Mouse (Mus musculus) left cerebral cortex, adult 2 months (tissue): Measurements from ENCODE around the gene Ap1s2. TPM values are rescaled to one million over a fixed set of nuclear protein-coding genes. Genes with fewer than 3 reads are reported as not detected.

ENCODE experiments used
- DNase-seq, 2 experiments: peaks; one replicate each; pipeline ENCODE4 v3.0.0; 2021 to 2022; ENCODE audit warnings: low spot score in 2 of 2, mixed read lengths in 1 of 2; ENCODE audit errors: extremely low spot score in 1 of 2
- H3K27ac ChIP-seq: fragments of 200-600 bp; 2 replicates; pipeline ENCODE4 v1.8.1; 2022
- H3K4me3 ChIP-seq: fragments of 200-600 bp; 2 replicates; pipeline ENCODE4 v1.8.1; 2022
- CTCF ChIP-seq: fragments of 200-600 bp; IDR thresholded peaks from 2 replicates; pipeline ENCODE4 v1.8.1; 2022; ENCODE audit warnings: antibody characterized with exemption, mild to moderate bottlenecking, moderate library complexity
- intact Hi-C: fragments of 180-260 bp; cut with DNase I; formaldehyde crosslinking; loops from one replicate; pipeline ENCODE4 v1.15.1; 2025
- total RNA-seq, 2 experiments: library from RNA; stranded (reverse); gene quantifications; 2 replicates each; pipeline ENCODE4 v1.2.3; 2021

The Ap1s2 gene
- total RNA-seq, 2 experiments from 2014 or later = 30.3 to 39.9 TPM

DNA sequence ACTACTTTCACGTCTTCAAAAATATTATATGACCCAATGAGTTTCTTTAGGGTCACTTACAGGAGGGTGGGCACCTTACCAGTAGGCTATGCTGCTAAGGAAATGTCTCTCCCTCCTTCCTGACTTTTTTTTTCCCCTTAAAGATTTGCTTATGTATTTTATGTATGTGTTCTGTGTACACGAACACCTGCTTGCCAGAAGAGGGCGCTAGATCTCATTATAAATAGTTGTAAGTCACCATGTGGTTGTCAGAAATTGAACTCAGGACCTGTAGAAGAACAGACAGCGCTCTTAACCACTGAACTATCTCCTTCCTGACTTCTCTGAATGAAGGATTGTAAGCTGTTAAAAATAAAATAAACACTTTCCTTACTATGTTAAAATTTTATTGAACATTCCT is 72.7 kb downstream of the Ap1s2 start:
- Histone ChIP-seq H3K27ac (no peak overlapping the region), H3K4me3 (no peak overlapping the region)
- no peak for DNase-seq
- intact Hi-C loops = no loop called here
- no peak; the same call in 1 of the 2 replicates for TF ChIP-seq CTCF

DNA sequence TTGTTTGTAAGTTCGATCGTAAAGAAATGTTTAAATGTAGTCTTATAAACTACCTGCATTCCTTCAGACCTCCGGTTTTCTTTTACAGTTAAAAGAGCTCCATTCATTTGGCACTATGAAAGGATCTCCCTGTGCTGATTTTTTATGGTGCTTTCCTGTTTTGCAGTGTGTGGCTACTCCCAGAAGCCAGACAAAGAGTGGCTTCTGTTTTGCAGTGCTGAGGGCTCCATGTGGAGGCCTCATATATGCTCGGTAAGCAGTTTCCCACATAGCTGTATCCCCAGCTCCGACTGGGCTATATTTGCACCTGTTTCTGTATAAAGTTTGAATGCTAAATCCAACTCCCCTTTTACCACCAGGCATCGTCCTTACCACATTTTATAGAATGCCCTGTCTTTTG is 73.3 kb downstream of the Ap1s2 start:
- Histone ChIP-seq H3K4me3 (no peak overlapping the region), H3K27ac (no peak overlapping the region)
- DNase-seq = no peak
- TF ChIP-seq CTCF = no peak
- intact Hi-C loops = no loop called here

Other genes with a start within 250 kb of the Ap1s2 start
- under 1 TPM; 0.58 to 0.77 TPM for gene Rnf138rt1, start 147.7 kb upstream of the Ap1s2 start, total RNA-seq
- 10 to 100 TPM; 43.9 to 51.7 TPM for gene Zrsr2, start 49.6 kb downstream of the Ap1s2 start, total RNA-seq
- 1 to 10 TPM; 2.2 to 3.0 TPM for gene Car5b, start 119.0 kb downstream of the Ap1s2 start, total RNA-seq
- gene Siah1b, start 167.5 kb downstream of the Ap1s2 start, total RNA-seq = 10 to 100 TPM in 1 of 2 experiments, 1 to 10 TPM in 1; 9.6 to 10.9 TPM
- gene Cltrn, start 179.8 kb downstream of the Ap1s2 start, total RNA-seq = not detected
- 1 to 10 TPM; 1.1 to 1.7 TPM for gene Ace2, start 230.3 kb downstream of the Ap1s2 start, total RNA-seq